Mouse (Mus musculus) thymus, postnatal 25 days (tissue): ENCODE data around the gene Zkscan8.
"Not testable (repeated sequence)": the region's sequence is repeated elsewhere in the genome, so short reads cannot be mapped to it uniquely, and the experiment has no call there.

Experiments
- DNase-seq: peaks from one replicate; pipeline ENCODE4 v3.0.0; 2022

Gene Zkscan8

GRCm38 (mm10) chr13:21530781-21531201 lies at the start of gene Zkscan8:
TSS of gene Zkscan8 (minus strand) at chr13:21531120.
- DNase-seq: peak; percentile 91

- no peak for DNase-seq
Measured at GRCm38 (mm10) chr13:21559793-21560192, 28.9 kb upstream of the Zkscan8 start, which contains the start of gene Olfr1535. TSS of gene Olfr1535 (minus strand) at chr13:21559893.

GRCm38 (mm10) chr13:21550416-21551110 lies 19.6 kb upstream of the Zkscan8 start:
- no peak for DNase-seq

GRCm38 (mm10) chr13:21549487-21549886 lies 18.6 kb upstream of the Zkscan8 start:
- DNase-seq: no peak

GRCm38 (mm10) chr13:21542708-21543107 lies 11.8 kb upstream of the Zkscan8 start, which contains the start of gene Olfr1366:
TSS of gene Olfr1366 (minus strand) at chr13:21542808.
- DNase-seq: no peak

GRCm38 (mm10) chr13:21530136-21530535 lies 784 bp downstream of the Zkscan8 start:
- DNase-seq: no peak

GRCm38 (mm10) chr13:21506221-21506649 lies 24.7 kb downstream of the Zkscan8 start:
- peak; percentile 77 for DNase-seq

- DNase-seq: no peak
Measured at GRCm38 (mm10) chr13:21502296-21502695, 28.6 kb downstream of the Zkscan8 start.

GRCm38 (mm10) chr13:21501182-21501581 lies 29.7 kb downstream of the Zkscan8 start, which contains the start of gene Gm11273:
TSS of gene Gm11273 (minus strand) at chr13:21501418.
- DNase-seq: not testable (repeated sequence)

- no peak for DNase-seq
Measured at GRCm38 (mm10) chr13:21495080-21495479, 35.8 kb downstream of the Zkscan8 start, which contains the start of gene AK157302. TSS of gene AK157302 (plus strand) at chr13:21495223.

GRCm38 (mm10) chr13:21492847-21493246 lies 38.1 kb downstream of the Zkscan8 start:
- DNase-seq: no peak

- DNase-seq: no peak
Measured at GRCm38 (mm10) chr13:21486881-21487280, 44.0 kb downstream of the Zkscan8 start.

- peak; percentile 11 for DNase-seq
Measured at GRCm38 (mm10) chr13:21478759-21479670, 51.9 kb downstream of the Zkscan8 start, which contains the start of the genes Zkscan4 and Gm10065. TSS of gene Zkscan4 (plus strand) at chr13:21478907. TSS of gene Gm10065 (minus strand) at chr13:21479441.

- no peak for DNase-seq
Measured at GRCm38 (mm10) chr13:21472427-21472826, 58.5 kb downstream of the Zkscan8 start.

GRCm38 (mm10) chr13:21469097-21469496 lies 61.8 kb downstream of the Zkscan8 start:
- no peak for DNase-seq

GRCm38 (mm10) chr13:21468061-21469019 lies 62.6 kb downstream of the Zkscan8 start, which contains the start of gene Nkapl:
TSS of gene Nkapl (minus strand) at chr13:21468509.
- peak; percentile 39 for DNase-seq

- no peak for DNase-seq
Measured at GRCm38 (mm10) chr13:21467336-21467735, 63.6 kb downstream of the Zkscan8 start.
